Mouse (Mus musculus) cerebellum, adult (tissue): ENCODE results near the gene Gnb1.

ENCODE experiments used
- ATAC-seq: cut with Nextera tagmentation; 2 replicates; pipeline ENCODE4 v1.9.2; 2017; ENCODE audit warnings: mild to moderate bottlenecking, moderate library complexity, mixed read lengths; ENCODE audit not compliant: insufficient number of reproducible peaks, low FRiP score, low TSS enrichment

Gene Gnb1

GRCm38 (mm10) chr4:155603801-155604200, 112.6 kb downstream of the Gnb1 start:
- no peak for ATAC-seq

GRCm38 (mm10) chr4:155605132-155605531, 114.0 kb downstream of the Gnb1 start:
- no peak for ATAC-seq

DNA sequence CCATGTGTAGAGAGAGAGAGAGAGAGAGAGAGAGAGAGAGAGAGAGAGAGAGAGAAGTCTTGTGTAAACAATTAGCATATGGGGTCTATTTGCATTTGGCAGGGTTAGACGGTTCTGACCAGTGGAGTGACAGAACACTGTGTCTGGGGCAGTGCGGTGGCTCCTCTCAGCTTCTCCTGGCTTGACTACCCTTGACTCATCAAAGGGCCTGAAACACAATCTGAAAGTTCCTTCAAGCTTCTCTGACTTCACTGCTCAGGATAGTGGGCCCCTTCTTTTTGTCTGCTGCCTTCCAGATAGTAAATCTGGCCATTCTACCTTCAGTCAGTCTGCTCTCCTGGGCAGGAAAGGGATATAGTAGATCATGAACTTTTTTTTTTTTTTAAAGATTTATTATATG, 115.7 kb downstream of the Gnb1 start:
- no peak for ATAC-seq
